Mouse (Mus musculus): Measurements from ENCODE around the gene Iyd.
"Not testable (repeated sequence)": the region's sequence is repeated elsewhere in the genome, so short reads cannot be mapped to it uniquely, and the experiment has no call there.

- not testable (repeated sequence) for TF ChIP-seq REST (IDR thresholded peaks at IDR 0.05; ENCODE audit: insufficient read depth, insufficient read length); E2F4 (IDR thresholded peaks at IDR 0.05; ENCODE audit: insufficient read depth); MAX (IDR thresholded peaks at IDR 0.05; ENCODE audit: low read depth); POLR2A (IDR thresholded peaks at IDR 0.05; ENCODE audit: insufficient read length, low read depth); USF1 (IDR thresholded peaks at IDR 0.05; ENCODE audit: low read depth); CEBPB (IDR thresholded peaks at IDR 0.05; ENCODE audit: insufficient read depth, poor library complexity, severe bottlenecking); TCF3 (IDR thresholded peaks at IDR 0.05; ENCODE audit: insufficient read length, low read depth); POLR2AphosphoS2 (IDR thresholded peaks at IDR 0.05; ENCODE audit: insufficient read length, low read depth); TCF12 (IDR thresholded peaks at IDR 0.05; ENCODE audit: insufficient read depth, poor library complexity, severe bottlenecking); MYOG (IDR thresholded peaks at IDR 0.05; ENCODE audit: control insufficient read depth in 1 of 3, insufficient read depth in 1 of 3, insufficient read length in 2 of 3, low read depth in 2 of 3)
These were observed 39.2 kb upstream of the Iyd start for GRCm38 (mm10) chr10:3500846-3501245.

Data from myocyte (in vitro differentiated cells).